Mouse (Mus musculus) retina, postnatal 1 day (tissue): ENCODE measurements around the gene Daam1.

Experiments
- DNase-seq: peaks from one replicate; pipeline ENCODE4 v3.0.0-alpha.2; 2012

Daam1 gene

GRCm38 (mm10) chr12:71975626-71976025, 144.7 kb downstream of the Daam1 start:
- peak; percentile 73 for DNase-seq

- no peak for DNase-seq
Measured at GRCm38 (mm10) chr12:71976361-71976960, 145.6 kb downstream of the Daam1 start.

- DNase-seq: no peak
Measured at GRCm38 (mm10) chr12:71977364-71977763, 146.5 kb downstream of the Daam1 start.

- DNase-seq: peak; percentile 86
Measured at GRCm38 (mm10) chr12:71978513-71979352, 147.9 kb downstream of the Daam1 start.

GRCm38 (mm10) chr12:71980166-71980565, 149.3 kb downstream of the Daam1 start:
- no peak for DNase-seq

DNA sequence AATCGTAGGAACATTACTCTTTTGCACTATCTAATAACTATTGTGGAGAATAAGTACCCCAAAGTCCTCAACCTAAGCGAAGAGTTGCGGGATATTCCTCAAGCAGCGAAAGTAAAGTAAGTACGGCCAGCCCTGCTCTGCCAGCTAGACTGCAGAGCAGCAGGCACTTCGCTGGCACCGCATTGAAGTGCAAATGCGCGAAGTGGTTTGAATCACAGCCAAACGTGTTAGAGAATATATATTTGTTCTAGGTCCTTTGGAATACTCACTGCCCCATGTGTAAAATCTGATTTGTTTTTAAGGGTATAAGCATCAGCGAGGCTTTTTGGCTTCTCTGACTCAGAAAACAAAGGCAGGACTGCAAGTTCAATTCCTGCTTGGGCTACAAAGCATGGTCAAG, 149.9 kb downstream of the Daam1 start:
- no peak for DNase-seq

DNA sequence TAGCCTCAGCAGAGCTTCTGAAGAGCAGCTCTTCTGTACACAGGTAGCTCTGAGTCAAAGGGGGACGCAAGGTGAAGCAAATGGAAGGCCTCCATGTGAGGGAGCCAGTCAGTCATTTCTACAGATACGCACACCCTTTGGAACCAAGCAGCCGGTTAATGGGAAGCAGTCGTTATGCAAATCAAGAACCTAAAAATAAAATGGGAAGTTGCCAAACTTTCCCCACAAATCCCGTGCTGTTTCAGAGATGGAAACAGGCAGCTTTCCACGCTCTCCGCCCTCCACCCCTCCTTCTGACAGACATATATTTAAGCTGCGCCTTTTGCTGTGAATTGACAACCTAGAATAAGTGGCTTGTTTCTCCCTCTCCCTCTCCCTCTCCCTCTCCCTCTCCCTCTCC, 150.4 kb downstream of the Daam1 start:
- no peak for DNase-seq

- DNase-seq: no peak
Measured at GRCm38 (mm10) chr12:71981791-71982190, 150.9 kb downstream of the Daam1 start.

GRCm38 (mm10) chr12:71983102-71983715, 152.3 kb downstream of the Daam1 start:
- DNase-seq: no peak

GRCm38 (mm10) chr12:71987161-71987560, 156.3 kb downstream of the Daam1 start:
- no peak for DNase-seq

DNA sequence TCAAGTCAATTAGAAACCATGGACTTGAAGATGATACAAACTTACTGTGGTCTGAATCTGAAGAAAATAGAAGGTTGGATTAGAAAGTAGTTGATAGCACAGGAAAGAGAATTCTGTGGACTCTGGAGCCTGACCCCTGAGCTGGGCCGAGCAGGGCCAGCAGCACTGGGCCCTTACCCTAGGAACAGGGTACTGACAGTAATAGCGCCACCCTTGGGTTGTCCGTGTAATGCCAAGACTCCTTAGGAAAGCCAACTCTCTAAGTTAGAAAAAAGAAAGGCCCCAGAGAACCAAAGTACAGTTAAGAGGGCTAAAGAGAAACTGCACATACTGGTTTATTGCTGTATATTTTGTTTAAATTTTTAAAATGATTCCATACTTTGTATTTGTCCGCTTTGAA, 157.0 kb downstream of the Daam1 start:
- no peak for DNase-seq

DNA sequence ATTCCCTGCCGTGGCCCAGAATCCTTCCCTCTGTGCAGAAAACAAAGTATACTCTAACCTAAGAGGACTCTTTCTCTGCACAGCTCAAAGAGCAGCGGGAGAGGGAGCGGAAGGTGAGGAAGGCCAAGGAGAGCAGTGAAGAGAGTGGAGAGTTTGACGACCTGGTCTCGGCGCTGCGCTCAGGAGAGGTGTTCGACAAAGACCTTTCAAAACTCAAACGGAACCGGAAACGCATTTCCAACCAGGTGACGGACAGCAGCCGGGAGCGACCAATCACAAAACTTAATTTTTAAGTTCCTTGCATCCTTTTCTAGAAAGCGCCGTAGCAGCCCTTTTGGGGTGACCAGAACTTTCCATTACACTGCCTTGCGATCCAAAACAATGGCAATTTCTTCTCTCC, 158.7 kb downstream of the Daam1 start:
- DNase-seq: no peak

DNA sequence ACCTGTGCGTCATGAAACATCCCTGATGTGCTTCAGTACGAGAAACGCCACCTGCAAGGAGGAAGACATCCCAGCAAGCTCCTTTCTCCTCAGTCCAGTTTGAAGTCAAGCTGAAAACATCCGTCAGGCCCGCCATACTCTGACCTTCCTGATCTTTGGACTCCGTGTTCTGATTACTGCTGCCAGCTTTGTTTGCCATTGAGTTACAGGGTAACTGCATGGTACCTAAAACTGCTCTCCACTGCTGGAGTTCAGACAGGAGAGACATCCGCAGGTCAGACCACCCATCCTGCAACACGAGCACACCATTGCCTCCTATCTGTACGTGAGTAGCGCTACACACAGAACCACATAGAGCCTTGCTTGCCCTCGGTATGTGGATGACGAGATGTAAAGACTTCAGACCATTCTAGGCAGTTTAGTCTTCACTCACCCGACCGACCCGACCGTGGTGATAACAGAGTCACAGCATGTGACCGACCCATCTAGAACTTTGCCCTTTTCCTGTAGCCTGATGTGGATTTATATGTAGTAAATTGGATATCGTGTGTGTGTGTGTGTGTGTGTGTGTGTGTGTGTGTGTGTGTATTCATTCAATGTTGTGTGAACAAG, 161.8 kb downstream of the Daam1 start:
- no peak for DNase-seq

DNA sequence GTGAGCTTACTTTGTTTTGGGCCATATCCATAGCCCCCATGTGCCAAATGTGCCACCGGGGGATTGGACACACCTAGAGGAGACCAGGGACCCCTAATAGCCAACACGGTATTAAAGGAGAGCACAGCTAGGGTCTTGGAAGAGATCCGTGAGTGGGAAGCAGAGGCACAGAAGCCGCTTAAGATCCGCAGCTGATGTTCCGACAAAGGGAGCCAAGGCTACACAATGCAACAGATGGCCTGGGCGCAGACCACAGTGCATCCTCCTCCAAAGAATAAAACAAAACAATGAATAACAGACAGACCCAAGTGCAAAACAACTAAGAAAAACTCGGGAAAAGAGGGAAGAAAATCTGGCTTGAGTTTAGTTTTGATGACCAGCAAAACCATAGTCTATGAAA, 165.0 kb downstream of the Daam1 start:
- DNase-seq: no peak

- DNase-seq: no peak
Measured at GRCm38 (mm10) chr12:71996920-71997319, 166.0 kb downstream of the Daam1 start.

- no peak for DNase-seq
Measured at GRCm38 (mm10) chr12:71997364-71997763, 166.5 kb downstream of the Daam1 start.

GRCm38 (mm10) chr12:71998653-71999052, 167.8 kb downstream of the Daam1 start:
- no peak for DNase-seq

- DNase-seq: no peak
Measured at GRCm38 (mm10) chr12:71999671-72000070, 168.8 kb downstream of the Daam1 start.

DNA sequence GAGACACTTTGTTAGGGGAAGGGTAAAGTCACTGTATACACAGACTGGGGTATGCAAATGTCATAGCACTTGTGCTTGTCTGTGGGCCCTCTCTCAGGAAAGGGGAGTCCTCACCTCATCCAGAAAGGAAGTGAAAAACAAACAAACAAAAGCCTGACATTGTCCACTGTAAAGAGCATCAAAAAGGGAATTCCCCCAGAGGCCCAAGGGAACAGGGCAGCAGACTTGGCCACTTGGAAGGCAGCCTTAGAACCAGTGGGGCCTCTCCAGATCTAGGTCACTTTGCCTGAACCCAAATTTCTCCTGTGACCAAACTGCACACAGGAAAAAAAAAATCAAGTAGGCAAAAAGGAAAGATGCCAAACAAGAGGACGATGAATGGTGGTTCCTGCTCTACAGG, 170.9 kb downstream of the Daam1 start:
- DNase-seq: no peak

DNA sequence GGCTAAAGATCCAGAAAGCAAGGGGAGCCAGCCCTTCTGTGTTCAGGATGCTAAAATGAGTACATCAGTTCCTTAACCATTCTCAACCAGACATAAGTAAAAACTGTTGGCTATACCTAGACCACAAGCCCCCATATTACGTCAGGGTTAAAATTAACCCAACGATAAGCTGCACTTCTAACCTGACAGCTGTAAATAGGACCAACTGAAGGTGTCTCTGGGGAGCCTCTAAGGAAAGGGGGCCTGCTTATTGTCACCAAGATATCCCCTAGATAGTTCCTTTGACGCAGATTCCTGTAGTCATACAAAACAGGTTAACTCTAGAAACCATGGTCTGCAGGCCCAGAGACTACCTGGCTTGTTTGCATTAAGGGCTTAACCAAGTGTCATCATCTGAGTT, 174.4 kb downstream of the Daam1 start:
- DNase-seq: no peak

DNA sequence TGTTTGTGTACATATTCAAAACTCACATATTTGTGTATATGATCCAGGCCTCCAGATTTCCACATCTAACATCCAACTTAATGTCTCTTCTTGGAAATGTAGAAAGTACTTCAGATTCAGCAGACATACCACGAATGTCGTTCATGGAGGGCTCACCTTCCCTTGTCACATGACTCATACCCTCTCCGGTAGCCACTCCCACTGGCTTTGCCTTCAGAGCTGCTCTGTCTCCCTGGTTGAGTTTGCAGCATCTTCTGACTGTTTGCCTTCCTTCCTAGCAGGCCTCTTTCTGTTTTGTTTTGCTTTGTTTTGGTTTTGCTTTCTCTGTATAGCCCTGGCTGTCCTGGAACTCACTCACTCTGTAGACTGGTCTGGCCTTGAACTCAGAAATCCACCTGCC, 176.8 kb downstream of the Daam1 start:
- DNase-seq: no peak

DNA sequence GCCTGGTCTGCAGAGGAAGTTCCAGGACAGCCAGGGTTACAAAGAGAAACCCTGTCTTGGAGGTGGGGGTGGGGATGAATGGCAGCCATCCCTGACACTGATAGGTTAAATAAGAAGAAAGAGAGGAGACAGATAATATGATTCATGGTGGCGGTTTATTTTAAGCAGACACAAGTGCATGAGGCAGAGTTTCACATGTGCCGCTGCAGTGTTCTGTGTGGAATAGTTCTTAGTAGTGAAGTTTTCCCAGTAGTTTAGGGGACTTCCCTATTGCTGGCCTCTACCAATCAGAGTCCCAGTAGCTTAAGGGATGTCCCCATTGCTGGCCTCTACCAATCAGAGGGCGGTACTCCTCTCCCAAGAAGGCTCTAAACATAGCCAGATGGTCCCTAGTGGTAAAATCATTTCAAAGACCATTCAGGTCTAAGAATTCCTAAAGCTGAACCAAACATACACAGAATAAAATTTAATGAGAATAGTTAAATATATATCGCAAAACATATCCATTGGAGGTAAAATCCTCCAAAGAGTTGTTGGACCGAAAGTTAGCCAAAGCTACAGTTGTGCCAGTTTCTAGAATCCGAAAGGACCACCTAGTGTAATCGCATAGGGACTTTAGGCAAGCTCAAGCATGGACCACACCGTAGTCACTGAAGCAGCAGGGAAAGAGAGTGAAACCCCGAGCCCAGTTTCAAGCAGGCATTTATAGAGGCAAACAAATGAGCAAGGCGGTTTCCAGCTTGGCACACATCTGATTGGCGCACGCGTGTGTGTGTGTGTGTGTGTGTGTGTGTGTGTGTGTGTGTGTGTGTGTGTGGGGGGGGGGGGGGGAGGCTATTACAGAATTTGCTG, 178.4 kb downstream of the Daam1 start:
- no peak for DNase-seq

DNA sequence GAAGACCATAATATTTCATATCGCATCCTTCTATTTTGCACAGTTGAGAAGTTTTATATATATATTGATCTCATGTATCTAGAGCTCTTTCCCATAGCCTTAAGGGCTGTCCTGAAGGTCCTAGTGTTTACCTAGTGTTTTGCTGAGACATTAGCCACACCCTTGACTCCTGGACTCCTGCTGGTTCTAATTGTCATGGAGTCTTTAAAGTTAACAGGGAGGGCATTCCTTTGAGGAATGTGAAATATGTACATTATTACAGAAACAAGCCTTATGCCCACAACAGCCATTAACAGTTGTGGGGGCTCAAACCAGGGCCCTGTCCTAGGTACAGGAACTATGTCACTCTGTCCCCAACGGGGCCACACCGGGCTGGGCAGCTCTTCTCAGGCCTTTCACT, 180.5 kb downstream of the Daam1 start:
- DNase-seq: no peak
